Mouse (Mus musculus) spleen, adult 12 weeks (tissue): Measurements from ENCODE around the gene Fzd4.

Experiments
- DNase-seq: peaks from one replicate; pipeline ENCODE4 v3.0.0; 2022; ENCODE audit warnings: low spot score

The Fzd4 gene

GRCm38 (mm10) chr7:89427101-89427500, 22.9 kb downstream of the Fzd4 start:
- DNase-seq, result no peak

GRCm38 (mm10) chr7:89428804-89429203, 24.6 kb downstream of the Fzd4 start:
- DNase-seq, result no peak

- DNase-seq, result no peak
These were observed 25.2 kb downstream of the Fzd4 start for GRCm38 (mm10) chr7:89429326-89429725.

GRCm38 (mm10) chr7:89431185-89431584, 27.0 kb downstream of the Fzd4 start:
- no peak for DNase-seq

- DNase-seq, result no peak
These were observed 29.2 kb downstream of the Fzd4 start for GRCm38 (mm10) chr7:89433193-89433892.

GRCm38 (mm10) chr7:89433893-89434616, 29.9 kb downstream of the Fzd4 start:
- no peak for DNase-seq

GRCm38 (mm10) chr7:89436404-89436803, 32.2 kb downstream of the Fzd4 start:
- no peak for DNase-seq

- DNase-seq, result no peak
These were observed 33.4 kb downstream of the Fzd4 start for GRCm38 (mm10) chr7:89437589-89437988.

- no peak for DNase-seq
These were observed 37.1 kb downstream of the Fzd4 start for GRCm38 (mm10) chr7:89441291-89441690.

- no peak for DNase-seq
These were observed 38.1 kb downstream of the Fzd4 start for GRCm38 (mm10) chr7:89442242-89442641.

GRCm38 (mm10) chr7:89445137-89445536, 41.0 kb downstream of the Fzd4 start:
- no peak for DNase-seq

GRCm38 (mm10) chr7:89450312-89450711, 46.2 kb downstream of the Fzd4 start:
- DNase-seq, result no peak

- no peak for DNase-seq
These were observed 52.4 kb downstream of the Fzd4 start for GRCm38 (mm10) chr7:89456380-89457076.

- DNase-seq, result no peak
These were observed 55.5 kb downstream of the Fzd4 start for GRCm38 (mm10) chr7:89459691-89460090.

GRCm38 (mm10) chr7:89460911-89461310, 56.8 kb downstream of the Fzd4 start:
- DNase-seq, result no peak

- DNase-seq, result no peak
These were observed 57.2 kb downstream of the Fzd4 start for GRCm38 (mm10) chr7:89461351-89461750.
